Mouse (Mus musculus): ENCODE results near the gene Mrpl34. TPM values are rescaled to one million over a fixed set of nuclear protein-coding genes. Genes with fewer than 3 reads are reported as not detected.
A peak's percentile ranks its signal among the peaks of the same experiment; 100 is the strongest.

Gene Mrpl34
- polyA plus RNA-seq, 1 experiment from 2014 or later = 119 TPM

- ATAC-seq = no peak
- no peak for DNase-seq
- Histone ChIP-seq H3K27ac (ENCODE audit: low read depth) (no peak overlapping the region), H3K9me3 (ENCODE audit: low read length) (no peaks in the 10 kb centered on the region), H3K4me3 (ENCODE audit: low read depth, low read length) (no peak overlapping the region), H3K4me2 (ENCODE audit: low read depth, low read length) (no peak overlapping the region), H3K9ac (replicated peaks) (no peak overlapping the region), H3K27me3 (ENCODE audit: insufficient read depth, low read length) (peaks cover 34% of the 10 kb centered on the region), H3K4me1 (ENCODE audit: insufficient read depth) (no peaks in the 10 kb centered on the region; the same call in 1 of the 2 replicates), H3K36me3 (replicated peaks; ENCODE audit: insufficient read depth, low read length) (no peaks in the 10 kb centered on the region)
- 84% methylated on average over 4 of the region's 4 CpGs for WGBS (ENCODE audit: insufficient replicate concordance)
- TF ChIP-seq EP300 (IDR thresholded peaks at IDR 0.05; ENCODE audit: low read depth) = no peak
- no peak for TF ChIP-seq CTCF (IDR thresholded peaks at IDR 0.05; ENCODE audit: low read depth)
Measured at GRCm38 (mm10) chr8:71505326-71505725, 40.6 kb downstream of the Mrpl34 start.

GRCm38 (mm10) chr8:71505979-71506378 lies 41.2 kb downstream of the Mrpl34 start:
- no peak overlapping the region for H3K4me3 ChIP-seq (ENCODE audit: low read depth, low read length)
- DNase-seq (no peak), ATAC-seq (no peak)
- H3K4me1 ChIP-seq (ENCODE audit: insufficient read depth) = no peaks in the 10 kb centered on the region; the same call in 1 of the 2 replicates
- H3K9me3 ChIP-seq (ENCODE audit: low read length) = no peaks in the 10 kb centered on the region
- TF ChIP-seq CTCF (IDR thresholded peaks at IDR 0.05; ENCODE audit: low read depth) (no peak), EP300 (IDR thresholded peaks at IDR 0.05; ENCODE audit: low read depth) (no peak)
- WGBS (ENCODE audit: insufficient replicate concordance) = 76% methylated on average over 4 of the region's 4 CpGs
- H3K4me2 ChIP-seq (ENCODE audit: low read depth, low read length) = no peak overlapping the region
- H3K27ac ChIP-seq (ENCODE audit: low read depth) = no peak overlapping the region
- peaks cover 34% of the 10 kb centered on the region for H3K27me3 ChIP-seq (ENCODE audit: insufficient read depth, low read length)
- H3K36me3 ChIP-seq (replicated peaks; ENCODE audit: insufficient read depth, low read length) = no peaks in the 10 kb centered on the region
- H3K9ac ChIP-seq (replicated peaks) = no peak overlapping the region

GRCm38 (mm10) chr8:71507589-71508104 lies 42.9 kb downstream of the Mrpl34 start:
- no peak overlapping the region for H3K9ac ChIP-seq (replicated peaks)
- TF ChIP-seq CTCF (IDR thresholded peaks at IDR 0.05; ENCODE audit: low read depth) (no peak), EP300 (IDR thresholded peaks at IDR 0.05; ENCODE audit: low read depth) (no peak)
- 2% methylated on average over 59 of the region's 61 CpGs for WGBS (ENCODE audit: insufficient replicate concordance)

GRCm38 (mm10) chr8:71509316-71509715 lies 44.6 kb downstream of the Mrpl34 start:
- 75% methylated on average over 2 of the region's 2 CpGs for WGBS (ENCODE audit: insufficient replicate concordance)
- DNase-seq (no peak), ATAC-seq (no peak)
- no peaks in the 10 kb centered on the region for H3K36me3 ChIP-seq (replicated peaks; ENCODE audit: insufficient read depth, low read length)
- H3K27me3 ChIP-seq (ENCODE audit: insufficient read depth, low read length) = peaks cover 34% of the 10 kb centered on the region
- TF ChIP-seq EP300 (IDR thresholded peaks at IDR 0.05; ENCODE audit: low read depth) (no peak), CTCF (IDR thresholded peaks at IDR 0.05; ENCODE audit: low read depth) (no peak)
- no peak overlapping the region for H3K4me2 ChIP-seq (ENCODE audit: low read depth, low read length)
- no peaks in the 10 kb centered on the region for H3K9me3 ChIP-seq (ENCODE audit: low read length)
- H3K4me1 ChIP-seq (ENCODE audit: insufficient read depth) = no peaks in the 10 kb centered on the region; the same call in 1 of the 2 replicates
- H3K27ac ChIP-seq (ENCODE audit: low read depth) = no peak overlapping the region
- no peak overlapping the region; the same call in 1 of the 2 replicates for H3K9ac ChIP-seq (replicated peaks)
- no peak overlapping the region for H3K4me3 ChIP-seq (ENCODE audit: low read depth, low read length)

More at GRCm38 (mm10) chr8:71507589-71508104, 42.9 kb downstream of the Mrpl34 start:
- peak; percentile 61; the same call in 1 of the 2 replicates for ATAC-seq
- Histone ChIP-seq H3K4me1 (ENCODE audit: insufficient read depth) (no peaks in the 10 kb centered on the region; the same call in 1 of the 2 replicates), H3K27ac (ENCODE audit: low read depth) (no peak overlapping the region), H3K4me3 (ENCODE audit: low read depth, low read length) (peak overlapping the region; percentile 31), H3K9me3 (ENCODE audit: low read length) (no peaks in the 10 kb centered on the region), H3K4me2 (ENCODE audit: low read depth, low read length) (peak overlapping the region; percentile 60), H3K27me3 (ENCODE audit: insufficient read depth, low read length) (peaks cover 34% of the 10 kb centered on the region), H3K36me3 (replicated peaks; ENCODE audit: insufficient read depth, low read length) (no peaks in the 10 kb centered on the region)
- DNase-seq = peak; percentile 72

- no peaks in the 10 kb centered on the region; the same call in 1 of the 2 replicates for H3K4me1 ChIP-seq (ENCODE audit: insufficient read depth)
- H3K4me2 ChIP-seq (ENCODE audit: low read depth, low read length) = peak within 1 kb of the TSS; percentile 59
- WGBS (ENCODE audit: insufficient replicate concordance) = 19% methylated on average over 14 of the region's 14 CpGs
- ATAC-seq = peak; percentile 81
- H3K27me3 ChIP-seq (ENCODE audit: insufficient read depth, low read length) = peaks cover 26% of the 10 kb centered on the region
- 0 out of 2 replicates have a peak within 1 kb of the TSS, but pooled peaks have one; percentile 3 for H3K9ac ChIP-seq (replicated peaks)
- no peak within 1 kb of the TSS for H3K27ac ChIP-seq (ENCODE audit: low read depth)
- H3K4me3 ChIP-seq (ENCODE audit: low read depth, low read length) = 0 out of 2 replicates have a peak within 1 kb of the TSS, but pooled peaks have one; percentile 17
- H3K9me3 ChIP-seq (ENCODE audit: low read length) = no peaks in the 10 kb centered on the region
- no peaks in the 10 kb centered on the region for H3K36me3 ChIP-seq (replicated peaks; ENCODE audit: insufficient read depth, low read length)
- peak; percentile 48 for DNase-seq
- TF ChIP-seq CTCF (IDR thresholded peaks at IDR 0.05; ENCODE audit: low read depth) (no peak), EP300 (IDR thresholded peaks at IDR 0.05; ENCODE audit: low read depth) (peak; percentile 48)
Measured at GRCm38 (mm10) chr8:71511644-71512043, 46.9 kb downstream of the Mrpl34 start, which contains the start of gene Plvap. TSS of gene Plvap (minus strand) at chr8:71511752.

- no peak for TF ChIP-seq EP300 (IDR thresholded peaks at IDR 0.05; ENCODE audit: low read depth)
- DNase-seq (no peak), ATAC-seq (no peak)
- H3K4me1 ChIP-seq (ENCODE audit: insufficient read depth) = no peaks in the 10 kb centered on the region
- H3K9me3 ChIP-seq (ENCODE audit: low read length) = no peaks in the 10 kb centered on the region
- no peak overlapping the region for H3K27ac ChIP-seq (ENCODE audit: low read depth)
- H3K4me3 ChIP-seq (ENCODE audit: low read depth, low read length) = no peak overlapping the region
- WGBS (ENCODE audit: insufficient replicate concordance) = 36% methylated on average over 15 of the region's 15 CpGs
- H3K9ac ChIP-seq (replicated peaks) = no peak overlapping the region
- no peaks in the 10 kb centered on the region for H3K36me3 ChIP-seq (replicated peaks; ENCODE audit: insufficient read depth, low read length)
- H3K27me3 ChIP-seq (ENCODE audit: insufficient read depth, low read length) = peaks cover 10% of the 10 kb centered on the region
- no peak overlapping the region for H3K4me2 ChIP-seq (ENCODE audit: low read depth, low read length)
Measured at GRCm38 (mm10) chr8:71513018-71513754, 48.4 kb downstream of the Mrpl34 start.

Data from liver, postnatal 0 days (tissue).